Mouse (Mus musculus) MEL (cell line): ENCODE measurements around the gene Plek. TPM values are rescaled to one million over a fixed set of nuclear protein-coding genes. Genes with fewer than 3 reads are reported as not detected.

Source experiments
- DNase-seq: peaks from one replicate; pipeline ENCODE4 v3.0.0; 2011; ENCODE audit warnings: low read depth, low spot score
- H3K27ac ChIP-seq: 2 replicates; pipeline ENCODE4 v1.5.1; 2012; ENCODE audit warnings: low read depth, mild to moderate bottlenecking, control low read depth, low read length, moderate library complexity; ENCODE audit not compliant: control insufficient read depth
- H3K27me3 ChIP-seq, 2 experiments: fragments of 150-350 bp in 1 of 2; sonication (generic) in 1 of 2; 2 replicates each; pipeline ENCODE4 v1.6.1; 2012; ENCODE audit warnings: low read length in 2 of 2, mild to moderate bottlenecking in 2 of 2, improper control_type of control experiment in 1 of 2, moderate library complexity in 1 of 2; ENCODE audit not compliant: insufficient read depth in 2 of 2, control insufficient read depth in 1 of 2
- H3K36me3 ChIP-seq, 2 experiments: 2 replicates each; pipeline ENCODE4 v1.6.1; 2012 to 2014; ENCODE audit warnings: low read length in 2 of 2, improper control_type of control experiment in 1 of 2, inconsistent platforms in 1 of 2, mild to moderate bottlenecking in 1 of 2; ENCODE audit not compliant: insufficient read depth in 2 of 2, control insufficient read depth in 1 of 2
- H3K4me1 ChIP-seq, 2 experiments: fragments of 150-350 bp in 1 of 2; sonication (generic) in 1 of 2; 2 replicates each; pipeline ENCODE4 v1.6.1; 2012; ENCODE audit warnings: low read length in 2 of 2, improper control_type of control experiment in 1 of 2, mild to moderate bottlenecking in 1 of 2; ENCODE audit not compliant: insufficient read depth in 2 of 2, control insufficient read depth in 1 of 2
- H3K4me3 ChIP-seq, 2 experiments: fragments of 150-350 bp in 1 of 2; sonication (generic) in 1 of 2; 2 replicates each; pipeline ENCODE4 v1.5.1; 2012; ENCODE audit warnings: low read depth in 2 of 2, low read length in 2 of 2, mild to moderate bottlenecking in 2 of 2, moderate library complexity in 2 of 2, control low read depth in 1 of 2, improper control_type of control experiment in 1 of 2; ENCODE audit not compliant: control insufficient read depth in 1 of 2, insufficient read depth in 1 of 2
- H3K79me2 ChIP-seq: 2 replicates; pipeline ENCODE4 v1.6.1; 2012; ENCODE audit warnings: mild to moderate bottlenecking, low read length, moderate library complexity; ENCODE audit not compliant: control insufficient read depth, poor library complexity, insufficient read depth
- H3K9ac ChIP-seq: 2 replicates; pipeline ENCODE4 v1.6.1; 2012; ENCODE audit warnings: low read depth, mild to moderate bottlenecking, control low read depth, low read length, moderate library complexity; ENCODE audit not compliant: control insufficient read depth, poor library complexity, severe bottlenecking
- H3K9me3 ChIP-seq: fragments of 150-350 bp; sonication (generic); replicated peaks from 2 replicates; pipeline ENCODE4 v1.6.1; 2012; ENCODE audit warnings: mild to moderate bottlenecking, low read length, improper control_type of control experiment, moderate library complexity; ENCODE audit not compliant: insufficient read depth
- CHD1 ChIP-seq: IDR thresholded peaks from 2 replicates; pipeline ENCODE4 v1.6.1; 2012; ENCODE audit warnings: low read depth, mild to moderate bottlenecking, inconsistent platforms, low read length, improper control_type of control experiment
- CHD2 ChIP-seq: IDR thresholded peaks from 2 replicates; pipeline ENCODE4 v1.6.1; 2011; ENCODE audit warnings: low read length, improper control_type of control experiment
- CTCF ChIP-seq, 3 experiments: IDR thresholded peaks in 2 of 3; conservative IDR thresholded peaks in 1 of 3; 2 replicates each; pipeline ENCODE4 v1.5.1; 2011 to 2012; ENCODE audit warnings: low read length in 3 of 3, low read depth in 2 of 3, mild to moderate bottlenecking in 2 of 3, improper control_type of control experiment in 1 of 3, inconsistent platforms in 1 of 3, mixed read lengths in 1 of 3, moderate library complexity in 1 of 3; ENCODE audit not compliant: control insufficient read depth in 1 of 3, insufficient read depth in 1 of 3, poor library complexity in 1 of 3, severe bottlenecking in 1 of 3
- ELF1 ChIP-seq: IDR thresholded peaks from 2 replicates; pipeline ENCODE4 v1.6.1; 2014; ENCODE audit warnings: low read depth, mild to moderate bottlenecking, inconsistent platforms, low read length, improper control_type of control experiment, moderate library complexity
- ETS1 ChIP-seq: IDR thresholded peaks from 2 replicates; pipeline ENCODE4 v1.6.1; 2012; ENCODE audit warnings: low read depth, mild to moderate bottlenecking, inconsistent platforms, low read length, improper control_type of control experiment, moderate library complexity
- GABPA ChIP-seq: IDR thresholded peaks from 2 replicates; pipeline ENCODE4 v1.6.1; 2012; ENCODE audit warnings: low read depth, mild to moderate bottlenecking, inconsistent platforms, low read length, improper control_type of control experiment, moderate library complexity
- JUND ChIP-seq: IDR thresholded peaks from 2 replicates; pipeline ENCODE4 v1.6.1; 2011; ENCODE audit warnings: low read depth, mild to moderate bottlenecking, improper control_type of control experiment, low read length
- KAT2A ChIP-seq: conservative IDR thresholded peaks from 2 replicates; pipeline ENCODE4 v1.6.1; 2012; ENCODE audit warnings: low read depth, low read length, improper control_type of control experiment, inconsistent platforms
- POLR2A ChIP-seq, 2 experiments: IDR thresholded peaks; 2 replicates each; pipeline ENCODE4 v1.6.1; 2011 to 2012; ENCODE audit warnings: low read length in 2 of 2, mild to moderate bottlenecking in 2 of 2, control low read depth in 1 of 2, improper control_type of control experiment in 1 of 2, low read depth in 1 of 2, moderate library complexity in 1 of 2; ENCODE audit not compliant: control insufficient read depth in 1 of 2, insufficient read depth in 1 of 2, poor library complexity in 1 of 2
- POLR2AphosphoS2 ChIP-seq: IDR thresholded peaks from 2 replicates; pipeline ENCODE4 v1.6.1; 2011; ENCODE audit warnings: low read length, improper control_type of control experiment
- POLR2AphosphoS5 ChIP-seq: IDR thresholded peaks from 2 replicates; pipeline ENCODE4 v1.6.1; 2012; ENCODE audit warnings: low read depth, borderline replicate concordance, mild to moderate bottlenecking, inconsistent platforms, low read length, moderate library complexity, mixed read lengths
- RAD21 ChIP-seq: IDR thresholded peaks from 2 replicates; pipeline ENCODE4 v1.6.1; 2011; ENCODE audit warnings: mild to moderate bottlenecking, low read depth, low read length, improper control_type of control experiment
- RCOR1 ChIP-seq: IDR thresholded peaks from 2 replicates; pipeline ENCODE4 v1.6.1; 2012; ENCODE audit warnings: low read depth, mild to moderate bottlenecking, inconsistent platforms, low read length, improper control_type of control experiment
- SIN3A ChIP-seq: IDR thresholded peaks from 2 replicates; pipeline ENCODE4 v1.6.1; 2012; ENCODE audit warnings: low read length, improper control_type of control experiment, inconsistent platforms
- TAL1 ChIP-seq: IDR thresholded peaks from 2 replicates; pipeline ENCODE4 v1.6.1; 2012; ENCODE audit warnings: mild to moderate bottlenecking, inconsistent platforms, low read length, moderate library complexity, mixed read lengths
- TCF12 ChIP-seq: IDR thresholded peaks from 2 replicates; pipeline ENCODE4 v1.6.1; 2014; ENCODE audit warnings: low read depth, mild to moderate bottlenecking, inconsistent platforms, low read length, improper control_type of control experiment, moderate library complexity
- USF2 ChIP-seq, 2 experiments: IDR thresholded peaks; 2 replicates each; pipeline ENCODE4 v1.6.1; 2011 to 2012; ENCODE audit warnings: improper control_type of control experiment in 2 of 2, low read length in 2 of 2, borderline replicate concordance in 1 of 2, inconsistent platforms in 1 of 2, low read depth in 1 of 2, mild to moderate bottlenecking in 1 of 2; ENCODE audit not compliant: insufficient read depth in 1 of 2
- ZKSCAN1 ChIP-seq: IDR thresholded peaks from 2 replicates; pipeline ENCODE4 v1.6.1; 2012; ENCODE audit warnings: low read depth, mild to moderate bottlenecking, inconsistent platforms, low read length, improper control_type of control experiment, moderate library complexity
- ZMIZ1 ChIP-seq: IDR thresholded peaks from 2 replicates; pipeline ENCODE4 v1.6.1; 2012; ENCODE audit warnings: low read depth, mild to moderate bottlenecking, inconsistent platforms, low read length, improper control_type of control experiment, moderate library complexity
- polyA plus RNA-seq, 2 experiments: library from polyadenylated mRNA; stranded (reverse) in 1 of 2; unstranded in 1 of 2; fragments of >175 nt in 1 of 2; fragments of >200 nt in 1 of 2; gene quantifications; 2 replicates each; pipeline versions ENCODE4 v1.2.1 to v1.2.4; 2012; ENCODE audit warnings: low replicate concordance in 2 of 2, low read depth in 1 of 2; ENCODE audit not compliant: insufficient read length in 2 of 2, insufficient read depth in 1 of 2, missing spikeins in 1 of 2
- total RNA-seq: library from RNA; depleted of rRNA; stranded (reverse); fragments of 300-350 nt; gene quantifications from 2 replicates; pipeline ENCODE4 v1.2.3, GENCODE M21; 2012

Plek gene
- total and polyA plus RNA-seq, 3 experiments: 51.5 to 357 (median 76.7) TPM

- TF ChIP-seq POLR2AphosphoS5: no peak
- no peak for TF ChIP-seq CHD1
- TF ChIP-seq CTCF (IDR thresholded peaks at IDR 0.05 in 2 of 3, conservative IDR thresholded peaks at IDR 0.05 in 1 of 3; ENCODE audit: control insufficient read depth in 1 of 3, insufficient read depth in 1 of 3, low read depth in 2 of 3, low read length in 3 of 3, poor library complexity in 1 of 3, severe bottlenecking in 1 of 3): no peak
- TF ChIP-seq, all 39 proteins: peak for 0
These were observed 110.2 kb downstream of the Plek start (continued) for GRCm38 (mm10) chr11:16941973-16942452.

GRCm38 (mm10) chr11:16941103-16941793, 110.9 kb downstream of the Plek start:
- Histone ChIP-seq H3K79me2 (no peaks in the 10 kb centered on the region), H3K36me3 (peaks cover 0 to 2% of the 10 kb centered on the region in 2 experiments; a peak in 1 of 4 replicates), H3K9me3 (no peaks in the 10 kb centered on the region), H3K27ac (no peak overlapping the region), H3K27me3 (no peaks in the 10 kb centered on the region), H3K9ac (no peak overlapping the region), H3K4me1 (no peaks in the 10 kb centered on the region; a peak in 1 of 4 replicates), H3K4me3 (no peak overlapping the region)
- no peak for DNase-seq
- TF ChIP-seq USF2 (IDR thresholded peaks at IDR 0.05; ENCODE audit: borderline replicate concordance in 1 of 2, insufficient read depth in 1 of 2, low read depth in 1 of 2, low read length in 2 of 2) (no peak), ELF1 (no peak), ZMIZ1 (no peak), POLR2A (IDR thresholded peaks at IDR 0.05; ENCODE audit: control insufficient read depth in 1 of 2, insufficient read depth in 1 of 2, low read depth in 1 of 2, low read length in 2 of 2, poor library complexity in 1 of 2) (no peak), SIN3A (no peak), TCF12 (no peak), GABPA (no peak), ETS1 (no peak), ZKSCAN1 (no peak), RCOR1 (no peak), TAL1 (no peak), JUND (no peak), POLR2AphosphoS2 (no peak), CTCF (IDR thresholded peaks at IDR 0.05 in 2 of 3, conservative IDR thresholded peaks at IDR 0.05 in 1 of 3; ENCODE audit: control insufficient read depth in 1 of 3, insufficient read depth in 1 of 3, low read depth in 2 of 3, low read length in 3 of 3, poor library complexity in 1 of 3, severe bottlenecking in 1 of 3) (no peak), CHD2 (no peak), KAT2A (no peak), RAD21 (no peak)
